Mouse (Mus musculus) ovary, postnatal 36 days (tissue): ENCODE data around the gene Lonrf3.

ENCODE experiments used
- DNase-seq: peaks from one replicate; pipeline ENCODE4 v3.0.0; 2022; ENCODE audit warnings: low spot score, mixed read lengths

Gene Lonrf3

DNA sequence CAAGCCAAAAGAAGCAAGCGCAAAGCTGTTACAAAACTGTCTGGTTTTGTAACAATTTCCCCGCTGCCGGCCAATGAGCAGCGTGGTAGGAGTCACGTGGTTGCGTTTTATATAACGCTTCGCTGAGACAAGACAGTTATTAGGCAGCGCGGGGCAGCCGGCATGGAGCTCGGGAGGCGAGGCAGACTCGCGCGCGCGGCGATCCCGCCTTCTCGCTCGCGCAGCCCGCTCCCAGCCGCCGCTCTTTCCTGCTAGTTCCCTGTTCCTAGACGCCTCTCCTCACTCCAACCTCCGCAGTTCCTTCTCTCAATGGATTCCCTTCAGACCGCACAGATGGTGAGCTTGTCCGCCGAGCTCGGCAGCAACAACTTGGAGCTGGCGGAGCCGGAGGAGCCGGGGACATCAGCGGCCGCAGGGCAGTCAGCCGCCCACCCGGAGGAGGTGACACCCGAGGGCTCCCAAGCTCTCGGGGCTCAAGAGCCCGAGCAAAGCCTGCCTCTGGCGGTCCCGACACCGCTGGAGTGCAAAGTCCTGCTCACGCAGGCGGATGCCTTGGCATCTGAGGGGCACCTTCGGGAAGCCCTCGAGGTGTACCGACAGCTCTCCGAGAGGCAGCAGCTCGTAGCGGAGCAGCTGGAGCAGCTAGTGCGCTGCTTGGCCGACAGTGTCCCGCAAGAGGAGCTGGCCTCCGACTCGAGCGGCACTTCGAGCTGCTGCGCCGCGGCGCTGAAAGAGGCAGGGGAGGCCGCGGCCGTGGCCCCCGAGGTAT, at the start of gene Lonrf3:
TSS of gene Lonrf3 (plus strand) at position 83 of the 769 bp plus-strand sequence.
- DNase-seq = peak; percentile 66

DNA sequence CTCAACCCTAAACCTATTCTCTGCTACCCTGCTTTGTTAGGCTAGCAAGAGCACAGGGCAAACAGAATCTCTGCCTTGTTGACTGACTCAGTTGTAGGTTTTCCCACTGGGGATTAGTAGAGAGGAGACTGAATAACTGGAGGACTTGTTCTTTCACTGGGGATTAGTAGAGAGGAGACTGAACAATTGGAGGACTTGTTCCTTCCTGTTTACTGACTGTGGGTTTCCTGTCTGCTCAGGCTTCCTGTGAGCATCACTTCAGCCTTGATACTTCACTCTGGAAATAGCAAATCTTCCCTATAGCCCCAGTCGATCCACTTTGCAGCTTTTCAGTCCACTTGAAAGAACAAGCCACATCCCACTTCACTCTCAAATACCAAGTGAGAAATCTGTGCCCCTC, 49.4 kb upstream of the Lonrf3 start:
- no peak for DNase-seq

DNA sequence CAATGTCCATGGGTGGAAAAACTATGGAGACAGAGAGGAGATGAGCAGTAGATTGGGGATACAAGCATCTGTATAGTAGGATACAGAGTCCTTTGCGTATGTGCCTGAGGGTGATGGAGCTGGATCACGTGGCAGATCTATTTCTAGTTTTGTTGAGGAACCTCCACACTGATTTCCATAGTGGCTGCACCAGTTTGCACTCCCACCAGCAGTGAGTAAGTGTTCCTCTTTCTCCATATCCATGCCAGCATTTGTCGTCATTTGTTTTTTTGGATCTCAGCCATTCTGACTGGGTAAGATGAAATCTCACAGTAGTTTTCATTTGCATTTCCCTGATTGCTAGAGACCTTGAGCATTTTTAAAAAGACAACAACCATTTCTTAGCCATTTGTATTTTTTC, 16.7 kb upstream of the Lonrf3 start:
- no peak for DNase-seq

GRCm38 (mm10) chrX:36327491-36328255, 480 bp upstream of the Lonrf3 start:
- peak; percentile 38 for DNase-seq

DNA sequence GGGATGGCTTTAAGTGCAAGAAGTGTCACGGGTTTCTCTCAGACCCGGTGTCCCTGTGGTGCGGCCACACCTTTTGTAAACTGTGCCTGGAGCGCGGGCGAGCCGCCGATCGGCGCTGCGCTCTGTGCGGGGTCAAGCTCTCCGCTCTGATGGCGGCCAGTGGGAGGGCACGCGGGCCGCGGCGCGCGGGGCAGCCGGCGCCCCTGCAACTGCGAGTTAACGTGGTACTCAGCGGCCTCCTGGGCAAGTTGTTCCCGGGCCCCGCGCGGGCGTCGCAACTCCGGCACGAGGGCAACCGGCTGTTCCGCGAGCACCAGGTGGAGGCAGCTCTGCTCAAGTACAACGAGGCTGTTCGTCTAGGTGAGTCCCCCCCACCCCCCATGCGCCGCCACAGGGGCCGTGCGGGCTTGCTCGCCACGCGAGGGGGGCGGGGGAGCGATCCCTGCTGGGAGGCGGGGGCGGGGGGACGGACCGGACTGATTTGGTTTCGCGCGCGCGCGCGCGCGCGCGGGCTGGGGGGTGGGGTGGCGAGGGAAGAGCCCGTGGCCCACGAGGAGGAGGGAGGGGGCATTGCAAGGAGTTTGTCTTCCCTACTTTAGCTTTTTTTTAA, 992 bp downstream of the Lonrf3 start:
- peak; percentile 10 for DNase-seq

GRCm38 (mm10) chrX:36329849-36330411, 1.8 kb downstream of the Lonrf3 start:
- DNase-seq = peak; percentile 48

DNA sequence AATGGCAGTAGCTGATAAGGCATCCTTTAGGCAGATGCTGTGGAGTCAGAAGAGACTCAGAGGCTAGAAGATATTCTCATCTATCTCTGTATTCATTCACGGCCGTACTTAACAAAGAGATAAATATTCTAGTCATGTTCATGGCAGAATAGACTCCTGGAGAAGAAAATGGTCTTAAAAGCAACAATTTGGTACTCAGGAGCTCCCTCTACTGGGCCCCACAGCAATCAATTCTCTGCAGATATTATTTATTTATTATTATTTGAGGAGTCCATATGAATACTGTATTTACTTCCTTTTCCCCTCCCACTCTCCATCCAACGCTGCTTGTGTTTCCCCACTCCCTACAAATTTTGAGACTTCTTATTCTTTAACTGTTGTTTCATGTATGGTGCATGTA, 24.3 kb downstream of the Lonrf3 start:
- DNase-seq = no peak

GRCm38 (mm10) chrX:36385340-36385739, 57.2 kb downstream of the Lonrf3 start:
- no peak for DNase-seq

DNA sequence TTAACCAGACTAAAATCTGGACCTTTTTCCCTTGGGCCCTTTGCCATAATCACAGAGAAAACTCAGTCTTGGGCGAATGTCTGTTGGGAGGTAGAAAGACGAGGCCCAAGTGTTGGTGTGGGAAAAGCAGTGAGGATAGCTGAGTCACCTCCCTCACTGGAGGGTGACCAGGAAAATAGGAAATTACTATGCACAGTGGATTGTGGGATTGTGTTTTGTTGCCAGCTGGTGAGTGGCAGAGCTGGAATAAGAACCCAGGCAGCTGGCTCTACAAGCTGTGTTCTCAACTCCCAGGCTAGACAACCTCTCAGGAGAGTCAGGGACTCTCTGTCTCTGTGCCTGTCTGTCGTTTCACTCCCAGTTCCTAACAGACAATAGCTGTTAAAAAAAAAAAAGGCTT, 61.8 kb downstream of the Lonrf3 start:
- DNase-seq = no peak

DNA sequence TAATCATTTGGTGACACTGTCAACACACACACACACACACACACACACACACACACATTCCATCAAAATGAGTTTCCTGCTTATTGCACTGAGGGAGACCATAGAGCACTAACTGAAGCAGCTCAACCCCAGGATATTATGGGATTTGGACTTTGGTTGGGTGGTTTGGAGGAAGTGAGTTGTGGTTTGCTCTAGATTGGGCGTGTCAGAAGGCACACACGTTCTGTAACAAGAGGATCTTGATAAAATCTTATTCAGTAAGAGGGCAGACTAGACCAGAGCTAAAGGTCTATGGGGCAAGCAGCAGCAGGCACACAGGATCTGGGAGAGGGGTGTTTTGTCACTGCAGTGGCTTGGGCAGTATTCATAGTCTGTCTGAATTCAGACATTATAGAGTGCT, 62.4 kb downstream of the Lonrf3 start:
- DNase-seq = no peak

DNA sequence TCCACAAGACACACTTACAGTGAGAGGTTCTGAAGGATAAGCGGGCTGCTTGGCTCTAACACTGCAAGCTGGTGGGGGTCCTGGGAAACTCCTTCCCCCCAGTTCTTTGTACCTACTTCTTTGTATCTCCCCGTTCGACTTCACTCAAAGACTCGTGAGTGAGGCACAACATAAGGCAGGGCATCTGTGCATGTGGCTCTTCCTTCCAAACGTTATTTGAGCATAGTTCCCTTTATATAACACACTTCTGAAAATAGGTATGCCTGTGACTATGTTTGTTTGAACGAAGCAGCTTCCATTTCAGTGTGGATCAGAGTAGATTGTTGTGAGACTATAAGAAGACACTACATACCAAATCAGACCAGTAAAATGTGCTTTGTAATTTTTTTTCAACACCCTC, 64.5 kb downstream of the Lonrf3 start:
- no peak for DNase-seq

DNA sequence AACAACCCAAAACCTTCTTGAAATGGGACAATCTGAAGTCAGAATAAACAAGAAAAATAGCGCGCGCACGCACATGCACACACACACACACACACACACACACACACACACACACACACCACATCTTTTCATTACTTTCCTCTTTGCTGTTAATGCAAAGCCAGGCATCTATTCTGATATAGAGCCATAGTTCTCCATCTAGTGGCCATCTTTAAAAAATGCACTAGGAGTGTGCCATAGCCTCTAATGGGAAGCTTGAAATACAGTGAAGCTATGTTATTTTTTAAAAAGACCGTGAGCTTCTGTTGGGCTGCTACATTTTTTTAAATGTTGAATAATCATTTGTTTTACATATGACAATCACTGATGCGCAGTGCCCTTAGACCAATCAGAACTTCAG, 65.1 kb downstream of the Lonrf3 start:
- no peak for DNase-seq

DNA sequence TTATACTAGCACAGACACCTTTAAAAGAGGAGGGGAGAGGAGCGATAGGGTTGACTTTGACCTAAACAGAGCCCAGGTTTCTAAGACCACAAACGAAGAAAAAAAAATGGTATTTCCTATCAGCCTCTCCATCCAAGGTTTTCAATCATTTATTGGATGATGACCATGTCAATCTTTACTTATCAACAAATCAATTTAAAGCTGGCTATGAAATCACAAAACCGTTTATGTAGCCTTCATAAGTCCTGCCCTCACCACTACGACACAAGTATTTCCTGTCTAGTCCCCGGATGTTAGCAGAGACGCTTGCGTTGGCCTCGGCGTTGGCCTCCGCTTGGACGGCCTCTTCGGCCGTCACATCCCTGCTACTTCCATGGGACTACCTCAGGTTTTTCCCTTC, 72.8 kb downstream of the Lonrf3 start, which contains the start of gene Gm6268:
TSS of gene Gm6268 (plus strand) at position 301 of the 400 bp plus-strand sequence.
- no peak for DNase-seq

GRCm38 (mm10) chrX:36402316-36402715, 74.2 kb downstream of the Lonrf3 start:
- no peak for DNase-seq
